Mouse (Mus musculus) MEL (cell line): Measurements from ENCODE around the gene Defb20.

ENCODE experiments used
- CHD1 ChIP-seq: IDR thresholded peaks from 2 replicates; pipeline ENCODE4 v1.6.1; 2012; ENCODE audit warnings: low read depth, mild to moderate bottlenecking, inconsistent platforms, low read length, improper control_type of control experiment
- CTCF ChIP-seq, 3 experiments: IDR thresholded peaks in 2 of 3; conservative IDR thresholded peaks in 1 of 3; 2 replicates each; pipeline ENCODE4 v1.5.1; 2011 to 2012; ENCODE audit warnings: low read length in 3 of 3, low read depth in 2 of 3, mild to moderate bottlenecking in 2 of 3, improper control_type of control experiment in 1 of 3, inconsistent platforms in 1 of 3, mixed read lengths in 1 of 3, moderate library complexity in 1 of 3; ENCODE audit not compliant: control insufficient read depth in 1 of 3, insufficient read depth in 1 of 3, poor library complexity in 1 of 3, severe bottlenecking in 1 of 3
- EP300 ChIP-seq, 2 experiments: IDR thresholded peaks; 2 replicates each; pipeline ENCODE4 v1.6.1; 2011; ENCODE audit warnings: improper control_type of control experiment in 2 of 2, low read length in 2 of 2, low read depth in 1 of 2, mild to moderate bottlenecking in 1 of 2
- GATA1 ChIP-seq: IDR thresholded peaks from 2 replicates; pipeline ENCODE4 v1.6.1; 2011; ENCODE audit warnings: low read depth, low read length, improper control_type of control experiment
- NRF1 ChIP-seq: IDR thresholded peaks from 2 replicates; pipeline ENCODE4 v1.6.1; 2014; ENCODE audit warnings: low read depth, mild to moderate bottlenecking, inconsistent platforms, low read length, improper control_type of control experiment, moderate library complexity; ENCODE audit not compliant: poor library complexity, insufficient read depth, severe bottlenecking
- POLR2A ChIP-seq, 2 experiments: IDR thresholded peaks; 2 replicates each; pipeline ENCODE4 v1.6.1; 2011 to 2012; ENCODE audit warnings: low read length in 2 of 2, mild to moderate bottlenecking in 2 of 2, control low read depth in 1 of 2, improper control_type of control experiment in 1 of 2, low read depth in 1 of 2, moderate library complexity in 1 of 2; ENCODE audit not compliant: control insufficient read depth in 1 of 2, insufficient read depth in 1 of 2, poor library complexity in 1 of 2
- SIN3A ChIP-seq: IDR thresholded peaks from 2 replicates; pipeline ENCODE4 v1.6.1; 2012; ENCODE audit warnings: low read length, improper control_type of control experiment, inconsistent platforms
- SMC3 ChIP-seq: IDR thresholded peaks from 2 replicates; pipeline ENCODE4 v1.6.1; 2011; ENCODE audit warnings: low read depth, low read length, improper control_type of control experiment

- TF ChIP-seq CTCF (IDR thresholded peaks at IDR 0.05 in 2 of 3, conservative IDR thresholded peaks at IDR 0.05 in 1 of 3; ENCODE audit: control insufficient read depth in 1 of 3, insufficient read depth in 1 of 3, low read depth in 2 of 3, low read length in 3 of 3, poor library complexity in 1 of 3, severe bottlenecking in 1 of 3): peak; percentile 3 to 44 (median 35); a peak in 3 of 6 replicates
- no peak for TF ChIP-seq POLR2A (IDR thresholded peaks at IDR 0.05; ENCODE audit: control insufficient read depth in 1 of 2, insufficient read depth in 1 of 2, low read depth in 1 of 2, low read length in 2 of 2, poor library complexity in 1 of 2)
- TF ChIP-seq EP300 (IDR thresholded peaks at IDR 0.05; ENCODE audit: low read depth in 1 of 2, low read length in 2 of 2): no peak
- no peak for TF ChIP-seq GATA1
- TF ChIP-seq CHD1: no peak
- no peak for TF ChIP-seq SIN3A
- TF ChIP-seq NRF1: no peak
- peak; percentile 38 for TF ChIP-seq SMC3
Measured at GRCm38 (mm10) chr2:152438963-152439362, 37.9 kb upstream of the Defb20 start.
